Mouse (Mus musculus) c-Kit-positive CD71-negative TER-119-negative erythroid progenitor cells, embryonic 14.5 days (primary cell): ENCODE measurements around the gene Taf1c.

Source experiments
- DNase-seq: peaks from one replicate; pipeline ENCODE4 v3.0.0-alpha.2; 2013; ENCODE audit warnings: low read depth

The Taf1c gene

DNA sequence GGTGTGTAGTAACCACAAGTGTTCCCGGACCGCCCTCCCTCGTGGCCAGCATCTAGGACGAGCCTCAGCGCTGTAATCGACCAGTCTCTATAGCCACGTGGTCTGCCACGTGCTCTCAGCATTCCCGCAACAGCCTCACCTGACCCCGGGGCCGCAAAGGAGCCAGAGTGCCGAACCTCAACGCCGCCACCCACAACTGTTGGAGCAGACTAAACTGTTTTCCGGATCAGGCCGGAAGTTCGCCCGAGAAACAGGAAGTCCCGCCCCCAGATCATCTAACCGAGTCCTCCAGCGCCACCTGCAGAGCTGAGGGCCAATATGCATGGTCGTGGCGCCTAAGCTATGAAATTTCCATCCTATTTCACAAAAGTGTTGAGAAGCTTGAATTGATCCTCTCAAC is at the start of gene Taf1c:
TSS of gene Taf1c (minus strand) at position 227 of the 400 bp plus-strand sequence.
- DNase-seq: peak; percentile 93

DNA sequence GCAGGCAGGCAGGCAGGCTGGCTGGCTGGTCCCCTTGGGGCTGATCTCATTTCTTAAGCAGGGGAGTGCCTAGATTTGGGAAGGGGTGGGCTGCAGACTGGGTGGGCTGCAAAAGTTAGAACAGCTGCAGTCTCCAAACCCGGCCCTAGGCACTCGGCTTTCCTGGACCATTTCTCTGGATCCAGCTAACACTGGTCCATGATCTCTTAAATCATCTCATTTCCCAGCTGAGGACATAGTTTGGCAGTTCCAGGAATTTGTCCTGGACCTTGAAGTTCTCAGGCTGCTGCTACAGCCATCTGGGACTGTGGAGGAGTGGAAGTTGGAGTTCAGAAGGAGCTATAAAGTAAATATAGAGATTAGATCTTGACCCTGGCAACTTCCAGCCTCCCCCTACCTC is 46.3 kb upstream of the Taf1c start:
- no peak for DNase-seq

GRCm38 (mm10) chr8:119646846-119647245 is 41.8 kb upstream of the Taf1c start:
- DNase-seq: no peak

GRCm38 (mm10) chr8:119646197-119646596 is 41.2 kb upstream of the Taf1c start:
- DNase-seq: no peak

DNA sequence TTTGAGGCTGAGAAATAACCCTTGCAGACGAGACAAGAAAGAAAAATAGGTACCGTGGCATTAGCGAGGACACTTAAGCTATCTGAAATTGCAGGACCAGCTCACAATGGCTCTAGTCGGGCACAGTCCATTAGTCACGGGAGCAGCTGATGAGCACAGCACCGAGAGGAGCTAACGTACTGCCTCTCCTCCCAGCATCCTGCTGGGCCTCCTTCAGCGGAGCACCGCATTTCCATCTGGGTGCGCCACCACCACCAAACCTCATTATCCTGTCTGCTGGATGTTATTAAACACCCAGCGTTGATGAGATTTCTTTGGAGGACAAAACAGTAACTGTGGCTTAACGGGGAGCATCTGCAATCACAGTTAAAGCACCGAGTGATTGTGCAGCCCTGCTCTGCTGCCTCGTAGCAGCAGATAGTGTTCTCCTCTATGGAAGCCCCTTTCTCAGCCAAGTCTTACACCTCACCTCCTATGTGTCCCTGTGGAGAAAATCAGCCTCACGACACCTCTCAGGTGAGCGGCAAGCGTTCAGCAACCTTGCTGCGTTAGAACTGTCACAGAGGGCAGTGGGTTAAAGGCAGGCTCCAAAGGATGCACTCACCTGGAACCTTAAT is 40.1 kb upstream of the Taf1c start:
- no peak for DNase-seq

DNA sequence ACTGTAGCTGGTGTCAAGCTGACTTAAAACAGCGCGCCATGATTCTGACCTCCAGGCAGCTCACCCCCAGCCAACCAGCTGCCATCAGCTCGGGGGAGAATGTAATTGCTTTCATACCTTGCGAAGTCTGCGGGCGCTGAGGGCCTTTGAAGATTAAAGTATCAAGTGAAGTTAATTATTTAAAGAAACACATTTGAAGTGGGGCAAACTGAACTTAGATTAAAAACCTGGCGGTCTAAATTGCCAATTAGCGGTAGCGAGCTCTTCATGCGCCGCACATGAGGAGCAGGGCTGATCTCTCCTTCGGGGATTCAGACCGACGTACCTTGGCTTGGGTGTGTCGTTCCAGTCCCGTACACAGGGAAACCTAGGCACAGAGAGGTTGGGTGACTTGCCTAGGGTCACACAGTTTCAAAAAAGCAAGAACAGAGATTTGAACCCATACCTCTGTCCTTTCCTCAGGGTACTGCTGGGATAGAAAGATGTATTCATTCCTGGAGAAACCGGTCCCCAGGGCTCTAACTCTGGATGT is 39.5 kb upstream of the Taf1c start:
- DNase-seq: no peak

DNA sequence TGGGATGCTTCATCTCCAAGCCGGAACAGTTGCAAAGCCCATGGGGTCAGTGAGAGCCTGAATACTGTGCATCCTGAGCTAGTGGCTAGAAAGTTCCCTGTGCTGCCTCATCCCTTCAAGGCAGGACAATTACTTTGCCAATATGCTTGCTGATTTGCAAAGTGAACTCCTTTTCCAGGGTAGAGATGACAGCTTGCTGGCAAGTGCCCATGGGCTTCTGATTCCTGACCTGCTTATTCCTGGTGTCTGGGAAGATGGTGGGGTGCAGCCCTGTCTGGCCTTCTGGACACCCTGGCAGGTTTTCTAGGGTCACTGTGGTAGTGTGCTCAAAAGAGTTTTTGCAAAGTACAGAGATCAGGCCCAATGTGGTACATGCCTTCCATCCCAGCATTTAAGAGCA is 37.9 kb upstream of the Taf1c start:
- no peak for DNase-seq

DNA sequence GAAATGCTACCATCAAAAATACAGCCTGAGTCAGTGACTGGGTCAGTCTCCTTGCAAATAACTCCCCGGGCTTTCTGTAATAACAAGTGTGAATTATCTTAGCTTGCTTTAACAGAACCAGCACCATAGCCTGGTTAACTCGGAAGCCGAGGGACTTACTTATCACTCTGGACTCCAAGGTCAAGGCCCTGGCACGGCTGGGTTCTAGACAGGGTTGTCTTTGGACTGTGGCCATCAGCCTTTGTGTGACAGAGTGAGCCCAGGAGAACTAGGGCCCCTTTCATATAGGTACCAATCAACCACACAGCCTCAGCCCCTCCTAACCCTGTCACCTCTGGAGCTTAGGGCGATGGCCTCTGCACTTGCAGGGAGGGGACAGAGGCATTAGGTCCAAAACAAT is 36.0 kb upstream of the Taf1c start:
- DNase-seq: no peak

- DNase-seq: no peak
These were observed 34.8 kb upstream of the Taf1c start for GRCm38 (mm10) chr8:119639798-119640197.

GRCm38 (mm10) chr8:119638261-119638660 is 33.2 kb upstream of the Taf1c start:
- DNase-seq: no peak

DNA sequence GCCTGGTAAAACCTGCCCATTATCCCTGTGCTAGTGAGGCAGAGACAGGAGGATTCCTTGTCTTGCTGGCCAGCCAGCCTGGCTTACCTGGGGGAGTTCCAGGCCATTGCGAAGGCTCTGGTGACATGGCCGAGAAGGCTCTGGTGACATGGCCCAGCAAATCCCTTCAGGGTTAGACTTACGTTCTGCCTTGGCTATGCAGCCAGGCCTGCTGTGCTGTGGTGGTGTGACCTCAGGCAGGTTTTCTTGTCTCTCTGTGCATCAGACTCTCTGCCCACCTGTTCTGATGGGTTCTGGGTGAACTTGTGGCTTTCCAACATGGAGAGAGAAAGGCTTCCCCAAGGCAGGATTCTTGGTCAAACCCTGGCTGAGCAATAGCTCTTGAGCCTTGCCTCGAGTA is 32.4 kb upstream of the Taf1c start:
- DNase-seq: no peak

DNA sequence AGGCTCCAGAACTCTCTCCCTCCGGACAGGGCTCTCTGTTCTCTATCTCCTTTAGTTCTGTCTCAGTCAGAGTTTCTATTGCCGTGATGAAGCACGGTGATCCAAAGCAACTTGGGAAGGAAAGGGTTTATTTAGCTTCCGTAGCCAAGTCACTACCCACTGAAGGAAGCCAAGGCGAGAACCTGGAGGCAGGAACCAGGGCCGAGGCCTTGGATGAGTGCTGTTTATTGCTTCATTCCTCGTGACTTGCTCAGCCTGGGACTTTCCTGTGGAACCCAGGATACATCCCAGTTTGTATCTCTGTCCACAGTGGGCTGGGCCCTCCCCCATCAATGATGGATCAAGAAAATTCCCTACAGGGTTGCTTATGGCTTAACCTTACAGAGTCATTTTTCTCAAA is 31.7 kb upstream of the Taf1c start:
- DNase-seq: no peak

GRCm38 (mm10) chr8:119635958-119636357 is 30.9 kb upstream of the Taf1c start:
- DNase-seq: no peak

DNA sequence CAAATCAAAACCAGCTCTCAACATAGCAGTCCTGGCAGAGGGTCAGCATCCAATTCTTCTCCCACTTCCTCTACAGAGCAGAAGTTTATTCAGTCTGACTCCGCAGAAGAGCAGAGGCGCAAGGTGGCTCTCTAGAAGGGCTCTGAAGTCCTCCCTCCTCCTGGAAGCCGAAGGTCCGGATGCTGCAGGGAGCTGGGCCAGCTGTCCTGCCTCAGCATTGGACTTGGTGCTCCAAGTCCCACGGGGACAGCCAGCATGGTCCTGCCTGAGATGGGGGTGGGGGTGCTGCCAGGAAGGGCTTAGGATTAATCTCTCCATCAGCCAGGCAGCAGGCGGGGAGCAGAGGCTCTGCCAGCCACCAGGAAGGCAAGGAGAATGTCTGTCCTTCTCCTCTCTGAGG is 30.4 kb upstream of the Taf1c start, which contains the start of gene Kcng4:
TSS of gene Kcng4 (minus strand) at position 303 of the 400 bp plus-strand sequence.
- no peak for DNase-seq

DNA sequence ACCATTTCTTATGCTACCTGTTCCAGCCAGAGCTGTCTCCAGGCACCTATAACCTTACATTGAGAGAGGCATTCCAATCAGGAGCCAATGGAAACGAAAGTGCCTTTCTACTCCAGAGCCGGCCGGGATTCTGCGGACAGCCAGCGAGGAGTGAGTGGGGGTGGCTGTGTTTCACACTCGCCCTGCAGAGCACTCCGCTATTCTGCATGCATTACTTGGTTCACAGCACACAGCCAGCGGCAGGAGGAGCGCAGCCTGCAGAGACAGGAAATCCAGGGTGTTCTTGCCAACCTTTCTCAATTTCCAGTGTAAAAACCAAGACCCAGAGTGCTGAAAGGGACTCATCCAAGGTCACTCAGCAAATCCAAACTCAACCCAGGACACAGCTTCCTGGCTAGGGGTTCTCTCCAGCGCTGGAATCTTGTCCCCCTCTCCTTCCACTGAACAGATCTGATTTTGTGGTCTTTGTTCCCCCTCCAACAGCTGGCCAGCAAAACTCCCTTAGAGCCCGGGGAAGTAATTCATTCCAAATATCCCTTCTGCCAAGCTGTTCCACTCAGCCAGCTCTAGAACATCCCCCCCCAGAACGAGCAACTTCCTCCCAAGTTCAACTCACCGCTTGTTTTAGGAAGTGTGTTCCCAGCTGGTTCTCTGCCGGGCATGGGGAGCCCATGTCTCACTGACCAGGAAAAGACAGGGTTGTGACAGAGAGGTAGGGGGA is 29.8 kb upstream of the Taf1c start:
- no peak for DNase-seq

- no peak for DNase-seq
These were observed 27.9 kb upstream of the Taf1c start for GRCm38 (mm10) chr8:119632909-119633308.

- no peak for DNase-seq
These were observed 27.2 kb upstream of the Taf1c start for GRCm38 (mm10) chr8:119632246-119632645.

GRCm38 (mm10) chr8:119630841-119631240 is 25.8 kb upstream of the Taf1c start:
- DNase-seq: no peak

GRCm38 (mm10) chr8:119627613-119628359 is 22.8 kb upstream of the Taf1c start:
- no peak for DNase-seq

DNA sequence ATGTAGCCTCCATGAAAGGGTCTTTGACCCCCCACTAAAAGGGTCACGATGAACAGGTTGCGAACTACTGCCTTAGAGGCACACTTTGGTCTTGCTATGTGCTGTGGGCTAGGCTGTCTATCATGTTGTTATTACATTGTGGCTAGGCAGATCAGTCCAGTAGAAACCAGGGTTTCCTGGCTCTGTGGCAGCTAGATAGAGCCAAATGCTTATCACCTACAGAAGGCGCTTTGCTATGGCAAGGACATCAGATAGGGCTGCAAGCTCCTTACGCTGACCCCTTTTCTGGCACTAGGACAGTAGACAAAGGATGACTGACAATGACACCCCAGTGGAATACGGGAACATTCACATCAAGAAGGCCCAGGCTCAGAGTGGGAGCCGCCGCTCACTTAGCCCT is 22.2 kb upstream of the Taf1c start:
- DNase-seq: no peak

- no peak for DNase-seq
These were observed 20.8 kb upstream of the Taf1c start for GRCm38 (mm10) chr8:119625788-119626187.

DNA sequence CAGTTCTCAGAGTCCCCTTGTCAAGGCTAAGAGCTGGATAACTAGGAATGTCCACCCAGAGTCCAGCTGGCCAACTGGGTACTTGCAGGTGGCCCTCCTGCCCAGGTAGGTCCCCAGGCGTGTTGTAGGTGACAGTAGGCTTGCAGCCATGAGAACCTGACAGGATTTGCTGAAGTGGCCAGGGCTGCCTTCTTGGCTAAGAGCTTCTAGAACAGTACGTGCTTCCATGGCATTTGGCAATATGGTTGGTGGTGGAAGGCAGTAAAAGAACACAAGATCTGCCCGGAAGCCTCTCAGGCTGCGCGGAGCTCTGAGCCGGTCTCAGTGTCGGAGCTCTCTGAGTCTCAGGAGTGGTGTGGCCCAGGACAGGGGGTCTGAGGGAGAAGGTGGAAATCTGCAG is 19.9 kb upstream of the Taf1c start:
- no peak for DNase-seq

DNA sequence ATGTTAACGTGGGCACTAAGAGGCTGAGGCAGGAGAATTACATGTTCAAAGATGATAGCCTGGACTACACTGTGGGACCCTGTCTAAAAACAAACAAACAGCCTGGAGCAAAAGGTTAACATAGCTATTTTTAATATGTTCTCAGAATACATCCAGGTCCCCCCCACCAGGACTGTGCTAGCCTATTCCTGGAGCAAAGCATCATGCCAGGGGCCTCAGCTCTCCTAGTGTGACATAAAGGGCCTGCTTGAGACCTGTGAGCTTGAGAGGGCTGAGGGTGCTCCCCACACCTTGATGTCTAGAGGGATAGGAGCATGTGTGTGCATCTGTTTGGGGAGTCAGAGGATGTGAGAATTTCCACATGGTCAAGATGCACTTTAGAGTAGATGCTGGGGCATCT is 18.7 kb upstream of the Taf1c start:
- no peak for DNase-seq
